Mouse (Mus musculus) layer of hippocampus, adult 9-10 months (tissue): Measurements from ENCODE around the gene Fahd2a.

Source experiments
- DNase-seq: peaks from one replicate; pipeline ENCODE4 v3.0.0; 2022; ENCODE audit warnings: low spot score

Gene Fahd2a

DNA sequence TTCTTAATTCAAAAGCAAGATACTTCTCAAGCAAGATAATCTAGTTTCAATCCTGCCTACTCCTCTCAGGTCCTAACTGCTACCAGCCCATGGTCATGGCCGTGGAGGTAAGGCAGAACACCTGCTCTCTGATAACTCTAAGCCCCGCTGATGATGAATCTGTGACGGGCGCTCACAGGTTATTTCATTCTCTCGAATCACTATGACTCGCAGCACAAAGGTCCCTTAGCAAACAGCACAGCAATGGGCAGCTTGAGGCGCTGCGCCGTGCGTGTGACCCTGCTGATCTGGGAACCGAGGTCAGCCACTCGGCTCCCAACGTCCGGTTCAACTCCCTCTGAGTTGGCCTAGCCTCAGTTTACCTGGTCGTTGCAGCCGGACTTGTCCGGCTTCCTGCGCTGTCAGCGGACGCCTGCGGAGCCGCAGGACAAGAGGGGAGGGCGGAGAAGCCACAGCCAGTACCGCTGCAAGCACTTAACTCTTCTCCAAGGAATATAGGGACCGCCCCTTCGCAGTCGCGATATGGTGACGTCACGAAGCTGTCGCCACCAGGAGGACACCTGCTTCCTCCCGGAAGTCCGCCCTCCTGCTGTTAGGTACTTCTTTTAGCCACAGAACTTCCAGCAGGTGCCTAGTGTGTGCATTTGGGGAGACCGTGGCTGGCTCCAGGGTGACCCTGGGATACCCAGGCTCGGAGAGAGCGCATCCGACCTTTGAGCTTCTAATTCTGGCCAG lies at the start of gene Fahd2a:
Gene Fahd2a, minus strand, starts transcription at position 511 of the 735 bp plus-strand sequence.
- peak; percentile 68 for DNase-seq

DNA sequence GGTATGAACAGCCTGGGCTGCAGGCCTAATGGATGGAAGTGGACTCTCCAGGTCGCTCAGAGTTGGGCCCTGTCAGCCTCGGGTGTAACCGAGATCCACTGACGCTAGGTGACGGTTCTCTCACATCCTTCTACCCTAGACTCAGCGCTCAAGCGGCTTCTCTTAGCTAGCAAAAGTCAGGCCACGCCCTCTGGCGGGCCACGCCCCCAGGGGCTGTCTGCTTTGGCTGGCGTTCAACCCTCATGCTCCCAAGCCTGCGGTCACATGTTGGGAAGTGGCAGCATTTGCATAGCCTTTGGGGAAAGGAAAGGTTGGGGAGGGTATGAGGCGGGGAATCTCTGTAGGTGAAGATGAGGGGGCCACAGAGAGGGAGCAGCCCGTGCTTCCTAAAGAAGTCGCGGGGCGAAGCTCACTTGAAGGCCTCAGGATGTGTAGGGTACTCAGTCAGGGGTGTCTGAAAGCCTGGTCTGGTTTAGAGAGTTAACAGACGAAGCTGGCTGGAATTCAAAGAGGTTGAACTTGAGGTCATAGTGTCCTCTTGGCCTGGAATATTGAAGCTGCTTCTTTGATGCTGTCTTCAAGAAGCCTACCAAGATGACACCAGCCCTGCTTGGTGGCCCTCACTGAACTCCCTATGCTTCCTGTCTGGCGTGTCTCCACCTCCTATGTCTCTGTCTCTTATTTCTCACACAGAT lies 40.3 kb upstream of the Fahd2a start:
- DNase-seq = no peak

DNA sequence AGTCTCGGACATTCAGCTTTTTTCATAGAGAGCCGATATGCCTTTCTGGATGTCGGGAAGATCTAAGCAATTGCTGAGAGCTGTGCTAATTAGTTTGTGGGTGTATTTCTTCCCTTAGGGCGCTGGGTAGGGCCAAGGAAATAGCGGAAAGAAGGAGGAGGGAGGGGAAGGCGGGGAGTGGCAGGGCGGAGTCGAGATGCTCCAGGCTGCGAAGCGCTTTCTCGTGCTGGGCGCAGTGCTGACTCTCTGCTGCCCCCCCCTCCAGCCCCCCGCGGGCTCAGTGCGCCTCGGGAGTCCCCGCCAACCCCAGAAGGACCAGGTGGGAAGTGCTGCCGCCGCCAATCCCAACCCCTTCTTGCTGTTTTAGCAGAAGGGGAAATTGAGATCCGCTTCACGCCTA lies 38.6 kb upstream of the Fahd2a start:
- no peak for DNase-seq

DNA sequence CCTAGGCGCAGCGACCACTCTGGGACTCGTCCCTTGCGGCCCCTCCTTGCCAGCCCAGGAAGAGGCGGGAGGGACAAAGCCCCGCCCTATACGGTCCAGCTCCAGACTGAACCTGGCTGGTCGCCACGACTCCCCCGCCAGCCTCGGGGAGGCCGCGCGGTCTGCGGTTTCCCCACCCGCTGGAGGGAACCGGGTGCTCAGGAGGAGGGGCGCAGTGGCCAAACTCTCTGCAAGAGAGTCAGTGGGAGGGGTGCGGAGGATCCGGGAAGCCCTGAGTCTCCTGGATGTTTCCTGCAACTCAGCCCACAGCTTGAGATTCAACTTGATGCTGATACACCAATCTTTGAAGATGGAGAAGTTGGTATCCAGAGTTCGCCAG lies 38.2 kb upstream of the Fahd2a start:
- DNase-seq = no peak

DNA sequence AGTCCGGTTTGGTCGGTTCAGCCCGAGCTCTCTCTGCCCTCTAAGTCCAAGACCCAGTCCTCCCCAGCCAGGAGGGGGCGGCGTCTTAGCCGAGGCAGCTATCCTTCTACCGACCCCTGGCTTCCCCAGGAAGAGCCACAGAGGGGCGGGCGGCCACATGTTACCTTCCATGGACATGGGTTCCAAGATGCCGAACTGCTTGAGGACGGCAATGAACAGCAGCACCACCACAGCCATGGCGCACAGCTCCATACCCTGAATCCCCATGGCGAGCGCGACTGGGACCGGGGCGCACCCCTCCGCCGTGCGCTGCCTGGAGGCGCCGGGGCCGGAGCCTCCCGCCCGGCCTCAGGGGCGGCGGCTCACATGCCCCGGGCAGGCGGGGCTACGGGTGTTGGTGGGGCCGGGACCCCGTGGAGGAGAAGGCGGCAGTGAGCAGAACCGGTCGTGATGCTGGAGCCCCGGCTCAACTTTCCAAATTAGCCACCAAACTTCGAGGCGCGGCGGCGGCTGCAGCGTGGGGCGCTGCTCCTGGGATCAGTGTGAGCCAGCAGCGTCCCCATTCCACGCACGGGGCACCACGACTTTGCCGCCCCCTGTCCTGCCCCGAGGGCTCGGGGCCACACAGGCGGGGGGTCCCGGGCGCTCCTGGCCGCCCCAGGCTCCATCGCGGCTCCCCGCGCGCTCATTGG lies 37.6 kb upstream of the Fahd2a start:
- DNase-seq = no peak

DNA sequence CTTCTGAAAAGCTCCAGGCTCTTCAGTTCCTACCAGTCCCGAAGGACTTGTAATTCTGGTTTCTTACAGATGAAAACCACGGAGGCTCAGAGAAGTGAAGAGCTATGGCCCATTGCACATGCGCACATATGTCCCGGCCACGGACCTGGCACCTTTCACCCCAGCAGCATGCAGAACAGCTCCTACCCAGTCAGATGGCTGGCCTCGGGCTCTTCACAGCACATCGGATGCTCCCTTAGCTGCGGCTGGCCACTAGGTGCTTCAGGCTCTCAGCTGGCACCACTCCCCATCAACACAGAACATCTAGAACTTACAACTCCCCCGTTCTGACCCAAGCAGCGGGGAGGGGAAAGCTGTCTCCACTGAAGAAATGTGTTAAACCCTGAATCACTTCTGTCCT lies 35.4 kb upstream of the Fahd2a start:
- DNase-seq = no peak

DNA sequence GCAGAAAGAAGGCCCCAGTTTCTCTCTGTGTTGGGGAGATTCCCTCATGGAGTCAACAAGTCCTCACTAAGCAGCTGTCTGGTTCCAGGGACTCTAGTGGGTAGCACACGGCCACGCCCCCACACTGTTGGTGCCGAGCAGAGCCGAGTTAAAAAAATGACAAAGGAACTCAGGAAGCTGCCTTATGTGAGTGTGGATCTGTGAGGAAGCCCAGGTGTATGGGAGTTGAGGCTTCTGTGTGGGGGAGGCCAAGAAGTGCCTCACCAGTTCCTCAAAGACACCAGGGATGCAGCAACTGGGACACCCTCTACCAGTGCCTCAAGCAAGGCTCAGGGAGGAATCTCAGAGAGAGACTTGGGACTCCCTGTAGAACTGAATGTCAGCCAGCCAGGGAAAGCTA lies 34.8 kb upstream of the Fahd2a start:
- DNase-seq = no peak

DNA sequence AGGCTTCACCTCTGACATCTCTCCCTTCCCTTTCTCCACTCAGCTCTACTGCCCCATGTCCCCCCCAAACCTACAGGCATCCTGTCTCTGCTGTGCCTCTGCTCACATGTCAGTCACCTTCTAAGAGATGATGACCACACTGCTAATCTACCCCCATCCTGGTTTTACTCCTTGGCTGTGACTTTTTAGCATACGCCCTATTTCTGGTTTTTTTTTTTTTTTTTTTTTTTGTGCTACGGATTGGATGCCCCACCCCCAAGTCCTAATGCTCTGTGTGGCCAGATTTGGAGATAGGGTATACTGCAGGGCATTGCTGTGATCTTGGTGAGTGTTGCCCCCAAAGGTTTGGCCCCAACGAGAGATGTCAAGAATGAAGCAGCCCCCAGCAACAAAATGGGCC lies 27.9 kb upstream of the Fahd2a start:
- DNase-seq = no peak

DNA sequence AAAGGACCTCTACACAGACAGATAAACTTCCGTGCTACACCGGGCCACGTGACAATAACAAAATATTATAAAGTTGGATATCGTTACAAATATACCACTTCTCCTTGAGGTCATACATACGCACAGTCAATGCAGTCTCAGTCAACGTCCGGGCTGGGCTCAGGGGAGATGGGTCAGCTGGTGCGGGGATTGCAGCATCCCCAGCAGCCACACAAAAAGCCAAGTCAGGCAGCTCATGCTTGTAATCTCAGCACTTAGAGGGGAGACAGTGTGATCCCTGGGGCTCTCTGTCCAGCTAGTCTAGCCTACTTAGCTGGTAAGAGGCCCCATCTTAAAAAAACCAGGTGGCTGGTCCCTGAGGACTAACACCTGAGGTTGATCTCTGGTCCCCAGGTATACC lies 26.9 kb upstream of the Fahd2a start:
- DNase-seq = no peak

DNA sequence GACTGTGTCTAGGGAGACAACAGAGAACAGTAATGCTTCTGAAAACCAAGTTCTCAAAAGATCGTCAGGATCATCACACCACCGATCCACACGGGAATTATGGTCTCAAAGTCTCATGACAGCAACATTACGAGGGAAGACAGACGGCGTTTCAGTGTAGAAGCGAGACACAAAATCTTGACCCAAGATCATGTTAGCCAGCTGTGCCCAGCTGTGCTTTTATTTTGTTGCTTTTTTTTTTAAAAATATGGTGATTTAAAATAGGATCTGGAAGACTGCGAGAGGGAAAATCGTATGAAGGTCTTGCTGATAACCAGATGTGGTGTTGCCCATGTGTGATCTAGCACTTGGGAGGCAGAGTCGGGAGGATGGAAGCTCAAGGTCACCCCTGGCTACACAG lies 26.3 kb upstream of the Fahd2a start:
- DNase-seq = no peak

DNA sequence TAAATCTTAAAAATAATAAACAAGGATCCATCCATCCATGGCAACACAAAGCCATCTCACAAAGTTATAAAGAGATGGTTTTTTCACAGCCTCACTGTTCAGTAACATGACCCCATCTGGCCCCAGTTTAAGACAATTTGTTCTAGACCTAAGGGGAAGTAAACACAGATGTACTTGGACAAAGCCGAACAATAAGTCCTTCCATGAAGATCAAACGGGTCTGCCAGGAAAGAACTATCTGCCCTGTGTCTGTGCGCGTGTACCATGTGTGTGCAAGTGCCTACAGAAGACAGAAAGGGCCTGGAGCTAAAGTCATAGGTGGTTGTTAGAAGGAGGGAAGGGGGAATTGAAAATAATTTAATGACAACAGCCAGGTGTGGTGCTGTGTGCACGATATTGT lies 25.8 kb upstream of the Fahd2a start:
- DNase-seq = no peak

DNA sequence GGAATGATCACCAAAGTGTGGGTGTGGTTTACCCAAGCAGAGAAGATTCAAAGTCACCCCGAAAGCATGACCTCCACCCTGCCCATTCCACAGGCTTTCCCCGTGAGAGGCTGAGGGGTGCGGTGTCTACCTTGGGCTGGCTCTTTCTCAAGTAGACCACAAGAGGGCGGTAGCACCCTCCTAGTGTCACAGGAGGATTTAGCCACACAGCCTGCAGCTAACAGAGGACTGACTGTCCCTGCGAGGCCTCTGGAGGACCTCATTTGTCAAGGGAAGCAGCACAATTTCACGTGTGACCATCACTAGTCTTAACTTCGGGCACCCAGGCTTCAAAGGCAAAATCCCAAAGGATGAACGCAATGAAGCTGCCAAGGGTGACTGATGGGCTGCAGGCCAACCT lies 17.9 kb upstream of the Fahd2a start:
- no peak for DNase-seq

DNA sequence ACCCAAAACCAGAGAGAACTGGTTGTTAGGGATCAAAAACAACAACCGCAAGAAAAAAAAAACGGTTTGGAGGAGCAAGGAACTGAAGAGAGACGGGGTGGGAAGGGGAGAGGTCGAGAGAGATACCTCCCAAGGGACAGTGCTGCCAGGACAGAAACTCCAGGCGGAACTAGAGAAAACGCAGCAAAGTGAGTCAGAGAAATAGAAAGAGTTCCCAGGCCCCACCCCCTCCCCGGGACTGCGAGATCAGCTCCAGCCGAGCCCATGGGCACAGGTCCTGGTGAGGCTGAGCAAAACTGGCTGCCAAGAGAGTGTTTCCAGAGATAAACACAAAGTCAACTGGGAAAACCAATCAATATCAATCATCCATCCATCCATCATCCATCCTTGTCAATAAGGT lies 17.0 kb upstream of the Fahd2a start:
- no peak for DNase-seq

DNA sequence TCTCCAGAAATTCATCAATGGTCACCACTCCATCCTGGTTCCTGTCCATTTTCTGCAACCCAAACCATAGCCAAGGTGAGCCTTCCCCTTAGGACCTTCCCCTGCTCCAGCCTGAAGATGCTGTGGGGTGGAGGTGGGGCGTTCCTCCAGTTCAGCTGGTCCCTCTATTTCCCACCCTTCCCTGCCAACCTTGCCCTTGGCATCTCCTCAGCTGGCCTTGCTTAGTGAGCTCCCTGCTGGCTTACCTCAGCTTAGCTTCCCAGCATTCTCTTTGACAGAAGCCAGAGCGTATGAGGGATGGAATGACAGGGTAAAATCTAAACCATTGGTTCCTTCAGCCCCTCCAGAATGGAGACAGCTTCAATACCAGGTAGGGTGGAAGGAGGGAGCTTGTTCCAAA lies 15.0 kb upstream of the Fahd2a start:
- no peak for DNase-seq

DNA sequence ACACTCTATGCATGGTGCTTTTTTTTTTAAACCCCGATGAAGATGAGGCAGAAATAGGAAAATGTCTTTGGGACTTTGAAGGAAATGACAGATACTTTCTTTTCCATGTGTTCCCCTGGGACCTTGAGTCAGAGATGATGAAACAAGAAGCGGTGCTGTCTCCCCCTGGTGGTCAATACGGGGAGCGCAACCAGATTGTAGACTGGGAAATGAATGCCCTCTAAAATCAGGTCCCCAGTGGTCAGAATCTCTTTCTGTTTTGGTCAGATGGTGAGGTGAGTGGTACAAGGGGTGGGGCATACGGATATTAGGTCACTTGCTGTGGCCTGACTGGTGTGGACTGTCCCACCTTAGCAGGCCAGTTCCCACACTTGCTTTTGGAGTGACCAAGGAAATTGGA lies 9.4 kb upstream of the Fahd2a start:
- peak; percentile 65 for DNase-seq

DNA sequence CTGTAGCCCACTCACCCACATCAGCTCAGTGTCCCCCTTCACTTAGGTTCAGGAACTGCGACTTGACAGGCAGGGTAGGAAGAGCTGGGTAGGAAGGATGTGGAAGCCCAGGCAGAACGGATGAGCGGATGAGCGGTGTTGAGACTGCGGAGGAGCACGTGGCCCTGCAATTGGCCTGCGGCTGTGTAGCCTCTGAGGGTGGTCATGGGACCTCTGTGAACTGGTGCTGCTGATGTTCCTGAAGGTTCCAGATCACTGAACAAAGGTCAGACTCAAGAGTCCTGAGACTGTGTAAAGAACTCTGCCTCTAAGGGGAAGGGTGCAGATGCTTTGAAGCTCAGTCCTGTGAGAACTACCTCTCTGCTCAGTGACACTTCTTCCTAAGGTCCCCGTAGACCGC lies 8.8 kb upstream of the Fahd2a start:
- no peak for DNase-seq

DNA sequence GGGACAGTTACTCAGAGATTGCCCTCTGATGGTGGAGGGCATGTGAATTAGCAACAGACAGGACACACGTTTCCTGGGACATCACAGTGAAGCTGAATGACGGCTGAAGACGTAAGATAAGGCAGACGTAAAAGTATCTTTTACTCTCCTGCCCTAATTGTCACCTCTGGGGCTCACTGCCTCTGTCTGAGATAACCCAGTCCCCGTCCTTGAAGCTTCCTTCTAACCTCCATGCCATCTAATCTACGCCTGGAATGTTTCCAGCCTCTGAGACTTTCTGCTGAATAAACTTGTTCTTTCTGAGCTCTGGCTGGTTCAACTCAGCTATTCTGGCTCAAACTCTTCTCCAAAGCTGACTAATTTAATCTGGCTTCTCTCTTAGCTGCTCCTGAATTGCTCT lies 7.4 kb upstream of the Fahd2a start:
- no peak for DNase-seq

DNA sequence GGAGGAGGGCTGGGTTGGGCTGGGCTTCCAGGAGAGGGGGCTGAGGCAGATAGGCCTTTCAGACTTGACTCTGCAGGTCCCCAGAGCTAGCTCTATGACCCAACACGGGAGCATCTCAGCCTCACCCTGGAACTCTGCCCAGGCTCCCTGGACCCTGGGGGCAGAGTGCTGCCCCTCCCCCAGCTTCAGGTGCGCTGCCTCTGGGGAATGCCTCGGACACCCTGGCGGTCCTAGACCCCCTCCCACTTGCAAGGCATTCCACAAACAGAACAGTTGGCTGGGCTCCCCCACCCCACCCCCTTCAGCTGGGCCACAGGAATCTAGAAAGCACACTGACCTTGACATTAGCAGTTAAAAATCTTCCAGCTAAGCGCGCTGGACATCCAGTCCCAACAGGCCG lies 5.3 kb upstream of the Fahd2a start:
- no peak for DNase-seq

DNA sequence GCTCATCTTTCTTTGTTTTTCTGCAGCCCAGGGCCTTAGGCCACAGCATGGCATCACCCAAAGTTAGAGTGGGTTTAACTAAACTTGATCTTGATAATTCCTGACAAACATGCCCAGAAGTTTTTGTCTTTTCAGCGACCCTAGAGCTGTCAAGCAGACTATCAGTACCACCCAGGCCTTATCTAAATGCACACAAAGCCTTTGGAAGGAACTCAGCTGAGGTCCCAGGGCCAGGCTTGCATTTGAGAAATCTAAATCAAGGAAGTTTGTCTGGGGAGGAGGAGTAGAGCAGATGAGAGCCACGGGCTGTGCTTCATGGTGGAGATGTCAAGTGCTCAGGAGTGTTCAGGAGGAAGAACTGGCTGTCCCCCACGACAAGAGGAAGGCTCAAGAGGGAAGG lies 2.5 kb upstream of the Fahd2a start:
- no peak for DNase-seq

DNA sequence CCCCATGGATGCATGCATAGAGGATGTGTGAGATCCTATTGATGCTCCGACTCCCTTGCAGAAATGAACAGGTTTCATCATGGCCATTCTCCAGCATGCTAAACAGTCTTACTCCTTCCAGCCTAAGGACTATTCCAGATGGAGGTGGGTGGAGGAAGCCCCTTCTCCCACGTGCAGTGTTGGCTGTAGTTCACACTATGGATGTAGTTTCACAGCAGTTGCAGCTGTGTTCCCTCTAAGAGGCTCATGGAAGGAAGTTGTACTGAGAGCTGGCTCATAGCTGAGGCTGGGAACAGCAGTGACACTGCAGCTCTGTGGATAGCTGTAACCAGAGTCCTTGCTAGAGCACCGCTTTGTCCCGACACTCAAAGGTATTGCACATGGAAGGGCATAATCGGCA lies 6.7 kb downstream of the Fahd2a start:
- no peak for DNase-seq

DNA sequence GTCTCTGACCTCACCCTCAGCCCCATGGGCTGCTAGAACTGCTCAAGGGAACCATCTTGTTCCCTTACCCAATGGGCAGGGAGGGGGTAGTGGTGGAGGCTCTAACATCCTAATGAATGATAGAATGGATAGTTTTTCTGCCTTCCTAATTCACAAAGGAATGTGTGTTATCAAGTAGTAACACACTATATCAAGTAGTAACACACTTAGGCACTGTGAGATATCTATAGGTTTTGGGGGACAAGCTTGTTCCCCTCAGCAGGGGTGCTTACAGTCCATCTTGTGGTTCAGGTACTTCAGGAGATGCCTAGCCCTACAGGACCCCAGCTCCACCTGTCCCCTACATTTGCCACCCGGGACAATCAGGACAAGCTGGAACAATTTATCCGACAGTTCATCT lies 8.8 kb downstream of the Fahd2a start:
- DNase-seq = no peak

DNA sequence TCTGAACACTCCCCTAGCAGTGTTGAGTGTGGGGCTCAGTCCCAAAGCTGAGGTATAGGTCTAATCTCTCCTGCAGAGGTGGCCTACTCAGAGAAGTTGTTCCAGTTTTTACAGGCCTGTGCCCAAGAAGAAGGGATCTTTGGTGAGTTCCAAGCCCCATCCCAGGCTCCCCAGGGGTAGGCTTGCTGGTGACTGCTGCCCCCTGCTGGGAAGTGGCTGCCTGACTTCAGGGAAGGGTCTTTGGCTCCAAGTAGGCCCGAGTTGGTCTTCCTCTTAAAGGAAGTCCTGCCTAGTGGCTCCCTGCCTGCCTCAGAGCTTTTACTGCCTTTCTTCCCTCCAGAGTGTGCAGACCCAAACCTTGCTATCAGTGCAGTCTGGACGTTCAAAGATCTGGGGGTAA lies 9.2 kb downstream of the Fahd2a start:
- no peak for DNase-seq

DNA sequence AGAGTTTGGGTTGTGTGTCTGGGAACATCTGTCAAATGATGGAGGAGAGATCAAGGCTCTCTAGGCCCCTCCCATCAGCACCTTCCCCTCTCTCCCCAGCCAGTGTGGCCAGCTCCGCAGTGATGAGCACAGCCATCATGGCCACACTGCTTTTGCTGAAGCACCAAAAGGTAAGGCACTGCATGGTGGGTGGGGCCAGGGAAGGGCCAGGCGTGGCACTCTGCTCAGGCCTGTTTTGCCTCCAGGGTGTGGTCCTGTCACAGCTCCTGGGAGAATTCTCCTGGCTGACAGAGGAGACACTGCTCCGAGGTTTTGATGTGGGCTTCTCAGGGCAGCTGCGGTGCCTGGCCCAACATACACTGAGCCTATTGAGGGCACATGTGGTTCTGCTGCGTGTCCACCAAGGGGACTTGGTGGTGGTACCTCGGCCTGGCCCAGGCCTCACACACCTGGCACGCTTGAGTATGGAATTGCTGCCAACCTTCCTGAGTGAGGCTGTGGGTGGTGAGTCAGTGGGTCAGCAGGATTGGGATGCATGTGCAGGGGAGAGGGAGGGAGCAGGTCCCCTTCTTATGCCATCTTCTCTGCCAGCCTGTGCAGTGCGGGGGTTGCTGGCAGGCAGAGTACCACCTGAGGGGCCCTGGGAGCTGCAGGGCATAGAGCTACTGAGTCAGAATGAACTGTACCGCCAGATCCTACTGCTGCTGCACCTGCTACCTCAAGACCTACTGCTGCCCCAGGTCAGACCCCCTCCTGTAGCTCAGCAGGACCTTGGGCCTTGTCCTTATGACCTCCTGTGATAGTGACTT lies 10.7 kb downstream of the Fahd2a start:
- no peak for DNase-seq
